Mouse (Mus musculus) erythroblast, adult 5-6 weeks (primary cell): Measurements from ENCODE around the gene Celsr3. TPM values are rescaled to one million over a fixed set of nuclear protein-coding genes. Genes with fewer than 3 reads are reported as not detected.
A peak's percentile ranks its signal among the peaks of the same experiment; 100 is the strongest.

ENCODE experiments used
- ATAC-seq: replicated peaks from 2 replicates; pipeline ENCODE4 v1.8.0; 2016; ENCODE audit warnings: moderate number of reproducible peaks, mild to moderate bottlenecking, moderate TSS enrichment, inconsistent platforms; ENCODE audit not compliant: poor library complexity, low FRiP score, severe bottlenecking
- total RNA-seq, 2 experiments: library from RNA; stranded (forward) in 1 of 2; stranded (reverse) in 1 of 2; fragments of 150-400 nt in 1 of 2; fragments of 200-764, 138-1000 nt in 1 of 2; gene quantifications; 2 replicates each; pipeline versions ENCODE4 v1.2.3 to v1.2.4; 2015 to 2017; ENCODE audit warnings: low replicate concordance in 2 of 2

Gene Celsr3
- total RNA-seq, 2 experiments from 2014 or later, result 0.09 to 1.9 TPM

- ATAC-seq, result peak; percentile 25; the same call in 1 of the 2 replicates
Observed at GRCm38 (mm10) chr9:108805768-108806167, 20.4 kb upstream of the Celsr3 start.

GRCm38 (mm10) chr9:108806379-108806778 lies 19.7 kb upstream of the Celsr3 start:
- ATAC-seq, result no peak

- ATAC-seq, result peak; percentile 24; the same call in 1 of the 2 replicates
Observed at GRCm38 (mm10) chr9:108806831-108807230, 19.3 kb upstream of the Celsr3 start.

- peak; percentile 60 for ATAC-seq
Observed at GRCm38 (mm10) chr9:108807674-108808073, 18.4 kb upstream of the Celsr3 start.

- peak; percentile 76 for ATAC-seq
Observed at GRCm38 (mm10) chr9:108808163-108808665, 17.9 kb upstream of the Celsr3 start, which contains the start of gene Nckipsd. Nckipsd (plus strand) TSS chr9:108808368.

GRCm38 (mm10) chr9:108809188-108809587 lies 16.9 kb upstream of the Celsr3 start:
- ATAC-seq, result no peak

- ATAC-seq, result no peak
Observed at GRCm38 (mm10) chr9:108809723-108810122, 16.4 kb upstream of the Celsr3 start.

- no peak for ATAC-seq
Observed at GRCm38 (mm10) chr9:108810516-108810915, 15.6 kb upstream of the Celsr3 start.

GRCm38 (mm10) chr9:108815557-108815956 lies 10.6 kb upstream of the Celsr3 start:
- no peak for ATAC-seq

GRCm38 (mm10) chr9:108819495-108819894 lies 6.6 kb upstream of the Celsr3 start:
- peak; percentile 61 for ATAC-seq

GRCm38 (mm10) chr9:108820077-108820476 lies 6.0 kb upstream of the Celsr3 start:
- ATAC-seq, result no peak

GRCm38 (mm10) chr9:108824144-108824685 lies 1.9 kb upstream of the Celsr3 start:
- ATAC-seq, result no peak

- ATAC-seq, result no peak
Observed at GRCm38 (mm10) chr9:108824755-108825413, 1.2 kb upstream of the Celsr3 start.

GRCm38 (mm10) chr9:108826700-108827340 lies 700 bp downstream of the Celsr3 start:
- peak; percentile 51 for ATAC-seq

- no peak for ATAC-seq
Observed at GRCm38 (mm10) chr9:108827454-108827853, 1.3 kb downstream of the Celsr3 start.

GRCm38 (mm10) chr9:108827906-108828305 lies 1.8 kb downstream of the Celsr3 start:
- no peak for ATAC-seq

- ATAC-seq, result no peak
Observed at GRCm38 (mm10) chr9:108831637-108832036, 5.5 kb downstream of the Celsr3 start.

- ATAC-seq, result peak; percentile 85
Observed at GRCm38 (mm10) chr9:108832390-108833108, 6.4 kb downstream of the Celsr3 start.

- no peak for ATAC-seq
Observed at GRCm38 (mm10) chr9:108842989-108843388, 16.9 kb downstream of the Celsr3 start.

- ATAC-seq, result no peak
Observed at GRCm38 (mm10) chr9:108845390-108845789, 19.3 kb downstream of the Celsr3 start.
